Mouse (Mus musculus) frontal cortex, postnatal 36 days (tissue): ENCODE results near the gene H13.
A peak's percentile ranks its signal among the peaks of the same experiment; 100 is the strongest.

Source experiments
- DNase-seq, 2 experiments: peaks; one replicate each; pipeline ENCODE4 v3.0.0; 2022; ENCODE audit warnings: low spot score in 2 of 2

H13 gene

GRCm38 (mm10) chr2:152734501-152734900, 65.2 kb downstream of the H13 start:
- no peak for DNase-seq

- DNase-seq, result peak; percentile 90 to 94
Observed at GRCm38 (mm10) chr2:152734984-152735383, 65.7 kb downstream of the H13 start.

- peak; percentile 61 to 64 for DNase-seq
Observed at GRCm38 (mm10) chr2:152736090-152736601, 66.9 kb downstream of the H13 start, which contains the start of gene Id1. Gene Id1, plus strand, starts transcription at chr2:152736251.

GRCm38 (mm10) chr2:152736748-152737147, 67.5 kb downstream of the H13 start:
- peak in 1 of 2 experiments; percentile 13 for DNase-seq

GRCm38 (mm10) chr2:152737306-152738221, 68.3 kb downstream of the H13 start:
- DNase-seq, result no peak

- no peak for DNase-seq
Observed at GRCm38 (mm10) chr2:152738341-152738740, 69.1 kb downstream of the H13 start.

GRCm38 (mm10) chr2:152739031-152739841, 70.0 kb downstream of the H13 start:
- peak in 1 of 2 experiments; percentile 20 for DNase-seq

- DNase-seq, result no peak
Observed at GRCm38 (mm10) chr2:152739842-152740260, 70.6 kb downstream of the H13 start.

- no peak for DNase-seq
Observed at GRCm38 (mm10) chr2:152740490-152740889, 71.2 kb downstream of the H13 start.

GRCm38 (mm10) chr2:152741153-152742041, 72.1 kb downstream of the H13 start:
- DNase-seq, result no peak

GRCm38 (mm10) chr2:152742435-152742834, 73.2 kb downstream of the H13 start:
- no peak for DNase-seq

- DNase-seq, result no peak
Observed at GRCm38 (mm10) chr2:152753944-152754711, 84.9 kb downstream of the H13 start, which contains the start of gene Cox4i2. Gene Cox4i2, plus strand, starts transcription at chr2:152754173.

GRCm38 (mm10) chr2:152756474-152757393, 87.5 kb downstream of the H13 start:
- DNase-seq, result no peak

- DNase-seq, result no peak
Observed at GRCm38 (mm10) chr2:152757478-152757877, 88.2 kb downstream of the H13 start.
